Mouse (Mus musculus): Measurements from ENCODE around the gene Prdm8. TPM values are rescaled to one million over a fixed set of nuclear protein-coding genes. Genes with fewer than 3 reads are reported as not detected.

The Prdm8 gene
- polyA plus RNA-seq, 1 experiment from 2014 or later: 3.5 TPM

- Histone ChIP-seq H3K27me3 (ENCODE audit: control insufficient read depth, insufficient read depth, low read length) (peaks cover 45% of the 10 kb centered on the region), H3K4me2 (ENCODE audit: low read length) (peak overlapping the region; percentile 89), H3K36me3 (ENCODE audit: control insufficient read depth, insufficient read depth, low read length) (no peaks in the 10 kb centered on the region), H3K4me1 (ENCODE audit: control insufficient read depth, insufficient read depth, low read length) (peaks cover 40% of the 10 kb centered on the region), H3K9ac (replicated peaks; ENCODE audit: low read length) (peak overlapping the region; percentile 53), H3K4me3 (replicated peaks; ENCODE audit: low read depth, low read length) (peak overlapping the region; percentile 52), H3K9me3 (ENCODE audit: control insufficient read depth, low read length) (no peaks in the 10 kb centered on the region), H3K27ac (replicated peaks; ENCODE audit: low read depth, low read length) (peak overlapping the region; percentile 86)
- ATAC-seq (ENCODE audit: low FRiP score, low TSS enrichment) (0 out of 2 replicates have a peak, but pooled peaks have one; percentile 15), DNase-seq (peak; percentile 49)
- WGBS: 1% methylated on average over 16 of the region's 16 CpGs
Observed at GRCm38 (mm10) chr5:98181686-98182602, 14.9 kb downstream of the Prdm8 start.

- Histone ChIP-seq H3K9ac (replicated peaks; ENCODE audit: low read length) (peak overlapping the region; percentile 53), H3K4me3 (replicated peaks; ENCODE audit: low read depth, low read length) (peak overlapping the region; percentile 52), H3K36me3 (ENCODE audit: control insufficient read depth, insufficient read depth, low read length) (no peaks in the 10 kb centered on the region), H3K9me3 (ENCODE audit: control insufficient read depth, low read length) (no peaks in the 10 kb centered on the region), H3K4me1 (ENCODE audit: control insufficient read depth, insufficient read depth, low read length) (peaks cover 40% of the 10 kb centered on the region), H3K27me3 (ENCODE audit: control insufficient read depth, insufficient read depth, low read length) (peaks cover 50% of the 10 kb centered on the region), H3K4me2 (ENCODE audit: low read length) (peak overlapping the region; percentile 89), H3K27ac (replicated peaks; ENCODE audit: low read depth, low read length) (peak overlapping the region; percentile 55)
- WGBS: 0% methylated on average over 5 of the region's 5 CpGs
- DNase-seq (peak; percentile 78), ATAC-seq (ENCODE audit: low FRiP score, low TSS enrichment) (peak; percentile 49; the same call in 1 of the 2 replicates)
Observed at GRCm38 (mm10) chr5:98182603-98182920, 15.6 kb downstream of the Prdm8 start.

DNA sequence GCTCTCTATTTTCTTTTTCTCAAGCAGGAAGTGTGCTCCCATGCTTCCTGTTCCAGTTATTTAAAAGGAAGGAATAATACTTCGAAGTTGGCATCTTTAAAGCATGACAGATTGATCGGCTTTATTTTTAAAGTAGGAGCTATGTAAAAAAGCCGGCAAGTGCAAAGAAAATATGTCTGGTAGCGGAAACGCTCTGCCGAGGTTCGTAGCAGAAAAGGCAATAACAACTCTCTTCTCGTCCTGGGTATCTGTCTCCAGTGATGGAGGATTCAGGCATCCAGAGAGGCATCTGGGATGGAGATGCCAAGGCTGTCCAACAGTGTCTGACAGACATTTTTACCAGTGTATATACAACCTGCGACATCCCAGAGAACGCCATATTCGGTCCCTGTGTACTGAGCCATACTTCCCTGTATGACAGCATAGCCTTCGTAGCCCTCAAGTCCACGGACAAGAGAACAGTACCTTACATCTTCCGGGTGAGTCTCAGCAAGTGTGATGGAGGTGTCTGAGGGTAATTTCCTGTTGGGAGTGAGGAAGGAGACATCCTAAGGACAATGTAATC is 16.1 kb downstream of the Prdm8 start:
- Histone ChIP-seq H3K36me3 (ENCODE audit: control insufficient read depth, insufficient read depth, low read length) (no peaks in the 10 kb centered on the region), H3K4me2 (ENCODE audit: low read length) (peak overlapping the region; percentile 89)
- peak; percentile 44 for DNase-seq

GRCm38 (mm10) chr5:98184281-98184910 is 17.4 kb downstream of the Prdm8 start:
- Histone ChIP-seq H3K4me2 (ENCODE audit: low read length) (peak overlapping the region; percentile 89), H3K9ac (replicated peaks; ENCODE audit: low read length) (no peak overlapping the region), H3K27me3 (ENCODE audit: control insufficient read depth, insufficient read depth, low read length) (peaks cover 56% of the 10 kb centered on the region), H3K27ac (replicated peaks; ENCODE audit: low read depth, low read length) (no peak overlapping the region), H3K9me3 (ENCODE audit: control insufficient read depth, low read length) (no peaks in the 10 kb centered on the region), H3K36me3 (ENCODE audit: control insufficient read depth, insufficient read depth, low read length) (no peaks in the 10 kb centered on the region), H3K4me1 (ENCODE audit: control insufficient read depth, insufficient read depth, low read length) (peaks cover 40% of the 10 kb centered on the region), H3K4me3 (replicated peaks; ENCODE audit: low read depth, low read length) (peak overlapping the region; percentile 52)
- 5% methylated on average over 17 of the region's 17 CpGs for WGBS
- DNase-seq (no peak), ATAC-seq (ENCODE audit: low FRiP score, low TSS enrichment) (no peak)

More for the DNA sequence above, 16.1 kb downstream of the Prdm8 start:
- H3K9ac ChIP-seq (replicated peaks; ENCODE audit: low read length): peak overlapping the region; percentile 53
- no peak for ATAC-seq (ENCODE audit: low FRiP score, low TSS enrichment)
- H3K27me3 ChIP-seq (ENCODE audit: control insufficient read depth, insufficient read depth, low read length): peaks cover 52% of the 10 kb centered on the region
- H3K9me3 ChIP-seq (ENCODE audit: control insufficient read depth, low read length): no peaks in the 10 kb centered on the region
- under 1% methylated on average over 14 of the region's 14 CpGs for WGBS
- peaks cover 40% of the 10 kb centered on the region for H3K4me1 ChIP-seq (ENCODE audit: control insufficient read depth, insufficient read depth, low read length)
- H3K4me3 ChIP-seq (replicated peaks; ENCODE audit: low read depth, low read length): peak overlapping the region; percentile 52
- H3K27ac ChIP-seq (replicated peaks; ENCODE audit: low read depth, low read length): peak overlapping the region; percentile 55; the same call in 1 of the 2 replicates

DNA sequence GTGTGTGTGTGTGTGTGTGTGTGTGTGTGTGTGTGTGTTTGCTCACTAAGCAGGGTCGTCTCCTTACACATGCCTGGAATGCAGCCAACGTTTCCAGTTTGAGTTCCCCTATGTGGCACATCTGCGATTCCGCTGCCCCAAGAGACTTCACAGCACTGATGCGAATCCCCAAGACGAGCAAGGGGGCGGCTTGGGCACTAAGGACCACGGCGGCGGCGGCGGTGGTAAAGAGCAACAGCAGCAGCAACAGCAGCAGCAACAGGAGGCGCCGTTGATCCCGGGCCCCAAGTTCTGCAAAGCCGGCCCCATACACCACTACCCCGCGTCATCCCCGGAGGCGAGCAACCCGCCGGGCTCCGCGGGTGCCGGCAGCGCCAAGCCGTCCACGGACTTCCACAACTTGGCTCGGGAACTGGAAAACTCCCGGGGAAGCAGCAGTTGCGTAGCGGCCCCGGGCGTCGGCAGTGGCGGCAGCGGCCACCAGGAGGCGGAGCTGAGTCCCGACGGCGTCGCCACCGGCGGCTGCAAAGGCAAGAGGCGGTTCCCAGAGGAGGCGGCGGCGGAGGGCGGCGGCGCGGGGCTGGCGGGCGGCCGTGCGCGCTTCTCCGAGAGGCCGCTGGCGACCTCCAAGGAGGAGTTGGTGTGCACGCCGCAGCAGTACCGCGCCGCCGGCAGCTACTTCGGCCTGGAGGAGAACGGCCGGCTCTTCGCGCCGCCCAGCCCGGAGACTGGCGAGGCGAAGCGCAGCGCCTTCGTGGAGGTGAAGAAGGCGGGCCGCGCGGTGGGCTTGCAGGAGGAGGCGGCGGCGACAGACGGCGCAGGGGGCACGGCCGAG is 18.2 kb downstream of the Prdm8 start:
- under 1% methylated on average over 89 of the region's 89 CpGs for WGBS
- Histone ChIP-seq H3K4me3 (replicated peaks; ENCODE audit: low read depth, low read length) (peak overlapping the region; percentile 52), H3K4me1 (ENCODE audit: control insufficient read depth, insufficient read depth, low read length) (peaks cover 37% of the 10 kb centered on the region), H3K9me3 (ENCODE audit: control insufficient read depth, low read length) (no peaks in the 10 kb centered on the region), H3K9ac (replicated peaks; ENCODE audit: low read length) (peak overlapping the region; percentile 57), H3K4me2 (ENCODE audit: low read length) (peak overlapping the region; percentile 89), H3K36me3 (ENCODE audit: control insufficient read depth, insufficient read depth, low read length) (no peaks in the 10 kb centered on the region), H3K27ac (replicated peaks; ENCODE audit: low read depth, low read length) (peak overlapping the region; percentile 52; the same call in 1 of the 2 replicates), H3K27me3 (ENCODE audit: control insufficient read depth, insufficient read depth, low read length) (peaks cover 63% of the 10 kb centered on the region)
- peak; percentile 48 for ATAC-seq (ENCODE audit: low FRiP score, low TSS enrichment)
- peak; percentile 89 for DNase-seq

DNA sequence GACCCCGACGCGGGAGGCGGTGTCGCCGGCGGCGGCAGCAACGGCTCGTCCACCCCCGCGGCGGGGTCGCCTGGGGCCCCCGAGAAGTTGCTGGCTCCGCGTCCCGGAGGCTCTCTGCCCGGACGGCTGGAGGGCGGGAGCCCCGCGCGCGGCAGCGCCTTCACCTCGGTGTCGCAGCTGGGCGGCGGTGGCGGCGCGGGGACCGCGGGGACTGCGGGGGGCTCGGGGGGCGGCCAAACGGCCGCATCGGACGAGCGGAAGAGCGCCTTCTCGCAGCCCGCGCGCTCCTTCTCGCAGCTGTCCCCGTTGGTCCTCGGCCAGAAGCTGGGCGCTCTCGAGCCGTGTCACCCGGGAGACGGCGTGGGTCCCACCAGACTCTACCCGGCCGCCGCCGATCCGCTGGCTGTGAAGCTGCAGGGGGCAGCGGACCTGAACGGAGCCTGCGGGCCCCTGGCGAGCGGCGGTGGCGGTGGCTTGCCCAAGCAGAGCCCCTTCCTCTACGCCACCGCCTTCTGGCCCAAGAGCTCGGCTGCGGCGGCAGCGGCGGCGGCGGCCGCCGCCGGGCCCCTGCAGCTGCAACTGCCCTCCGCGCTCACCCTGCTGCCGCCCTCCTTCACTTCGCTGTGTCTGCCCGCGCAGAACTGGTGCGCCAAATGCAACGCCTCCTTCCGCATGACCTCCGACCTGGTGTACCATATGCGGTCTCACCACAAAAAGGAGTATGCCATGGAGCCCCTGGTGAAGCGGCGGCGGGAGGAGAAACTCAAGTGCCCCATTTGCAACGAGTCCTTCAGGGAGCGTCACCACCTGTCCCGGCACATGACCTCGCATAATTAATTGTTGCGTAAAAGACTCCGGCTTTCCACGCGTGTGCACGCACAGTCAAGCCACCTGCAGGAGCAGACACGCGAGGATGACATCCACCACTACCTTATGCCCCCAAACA is 19.1 kb downstream of the Prdm8 start:
- peak; percentile 71 for DNase-seq

DNA sequence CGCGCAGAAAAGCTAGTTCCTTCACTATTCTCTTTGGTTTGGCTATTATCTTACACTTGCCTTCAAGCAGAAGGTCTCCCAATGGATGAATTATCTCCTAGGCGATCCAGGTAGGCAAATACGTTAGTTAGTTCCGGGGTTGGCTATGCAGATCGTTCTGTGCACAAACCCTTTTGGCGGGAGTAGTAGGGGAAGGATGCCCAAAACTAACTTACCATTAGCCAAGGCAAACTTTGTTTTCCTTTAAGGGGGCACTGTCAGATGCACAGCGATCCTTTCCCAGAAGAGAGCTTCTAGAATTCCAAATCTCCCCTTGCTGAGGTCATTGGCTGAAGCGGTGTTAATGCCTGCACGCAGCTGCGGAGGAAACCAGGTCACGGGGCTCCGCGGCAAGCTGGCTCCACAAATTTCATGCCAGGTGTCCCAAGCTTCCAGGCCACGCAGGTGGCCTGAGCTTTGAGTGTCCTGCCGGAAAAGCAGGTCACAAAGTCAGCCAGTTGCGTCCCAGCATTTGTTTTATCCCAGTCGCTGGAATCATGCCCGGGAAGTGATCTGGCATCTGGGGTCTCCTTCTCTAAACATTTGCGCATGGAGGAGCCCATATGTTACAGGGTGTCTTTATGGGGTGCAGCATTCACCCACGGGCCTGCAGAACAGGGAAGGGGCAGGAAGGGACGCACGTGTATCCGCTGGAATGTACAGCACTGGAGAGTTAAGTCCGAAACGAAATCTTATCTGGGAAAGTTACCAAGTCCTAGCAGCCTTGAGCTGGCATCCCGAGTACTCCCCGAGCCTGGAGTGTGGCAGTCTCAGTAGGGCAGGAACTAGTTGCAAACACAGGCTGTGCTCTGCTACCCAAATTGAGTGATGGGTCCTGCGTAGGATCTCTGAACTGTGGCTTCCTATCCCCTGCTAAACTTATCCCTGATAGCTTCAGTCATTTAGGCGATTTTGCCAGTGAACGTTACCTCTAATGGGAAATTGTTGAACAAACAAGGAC is 22.5 kb downstream of the Prdm8 start:
- Histone ChIP-seq H3K27ac (replicated peaks; ENCODE audit: low read depth, low read length) (no peak overlapping the region), H3K4me1 (ENCODE audit: control insufficient read depth, insufficient read depth, low read length) (peaks cover 17% of the 10 kb centered on the region), H3K27me3 (ENCODE audit: control insufficient read depth, insufficient read depth, low read length) (peaks cover 67% of the 10 kb centered on the region), H3K9ac (replicated peaks; ENCODE audit: low read length) (no peak overlapping the region), H3K9me3 (ENCODE audit: control insufficient read depth, low read length) (no peaks in the 10 kb centered on the region), H3K36me3 (ENCODE audit: control insufficient read depth, insufficient read depth, low read length) (no peaks in the 10 kb centered on the region), H3K4me3 (replicated peaks; ENCODE audit: low read depth, low read length) (0 out of 2 replicates have a peak overlapping the region, but pooled peaks have one; percentile 3), H3K4me2 (ENCODE audit: low read length) (peak overlapping the region; percentile 23; the same call in 1 of the 2 replicates)
- ATAC-seq (ENCODE audit: low FRiP score, low TSS enrichment) (no peak), DNase-seq (peak; percentile 43)
- 1% methylated on average over 31 of the region's 31 CpGs for WGBS

More for the DNA sequence above, 19.1 kb downstream of the Prdm8 start:
- peak overlapping the region; percentile 89 for H3K4me2 ChIP-seq (ENCODE audit: low read length)
- peaks cover 71% of the 10 kb centered on the region for H3K27me3 ChIP-seq (ENCODE audit: control insufficient read depth, insufficient read depth, low read length)
- H3K27ac ChIP-seq (replicated peaks; ENCODE audit: low read depth, low read length): peak overlapping the region; percentile 52; the same call in 1 of the 2 replicates
- peak overlapping the region; percentile 57 for H3K9ac ChIP-seq (replicated peaks; ENCODE audit: low read length)
- under 1% methylated on average over 74 of the region's 106 CpGs for WGBS
- H3K36me3 ChIP-seq (ENCODE audit: control insufficient read depth, insufficient read depth, low read length): no peaks in the 10 kb centered on the region
- H3K4me3 ChIP-seq (replicated peaks; ENCODE audit: low read depth, low read length): peak overlapping the region; percentile 52
- H3K9me3 ChIP-seq (ENCODE audit: control insufficient read depth, low read length): no peaks in the 10 kb centered on the region
- ATAC-seq (ENCODE audit: low FRiP score, low TSS enrichment): peak; percentile 25
- peaks cover 33% of the 10 kb centered on the region for H3K4me1 ChIP-seq (ENCODE audit: control insufficient read depth, insufficient read depth, low read length)

All from midbrain, embryonic 14.5 days (tissue).